Mouse (Mus musculus) heart, embryonic 12.5 days (tissue): Measurements from ENCODE around the gene Ugt1a2. TPM values are rescaled to one million over a fixed set of nuclear protein-coding genes. Genes with fewer than 3 reads are reported as not detected.

Experiments
- ATAC-seq: fragments of 200-750 bp; cut with Nextera tagmentation; 2 replicates; pipeline ENCODE4 v1.8.0; 2017; ENCODE audit warnings: moderate TSS enrichment, moderate library complexity; ENCODE audit not compliant: insufficient number of reproducible peaks, low FRiP score
- H3K27ac ChIP-seq: fragments of 300-500 bp; sonication (generic); 2 replicates; pipeline ENCODE4 v1.5.1; 2016; ENCODE audit warnings: mild to moderate bottlenecking, moderate library complexity; ENCODE audit not compliant: poor library complexity, severe bottlenecking
- H3K27me3 ChIP-seq: fragments of 300-500 bp; sonication (generic); replicated peaks from 2 replicates; pipeline ENCODE4 v1.6.1; 2016; ENCODE audit warnings: mild to moderate bottlenecking, moderate library complexity
- H3K36me3 ChIP-seq: fragments of 300-500 bp; sonication (generic); 2 replicates; pipeline ENCODE4 v1.6.1; 2016; ENCODE audit warnings: mild to moderate bottlenecking, moderate library complexity
- H3K4me1 ChIP-seq: fragments of 300-500 bp; sonication (generic); replicated peaks from 2 replicates; pipeline ENCODE4 v1.6.1; 2016; ENCODE audit warnings: mild to moderate bottlenecking
- H3K4me2 ChIP-seq: fragments of 300-500 bp; sonication (generic); 2 replicates; pipeline ENCODE4 v1.6.1; 2016; ENCODE audit warnings: mild to moderate bottlenecking, moderate library complexity
- H3K4me3 ChIP-seq: fragments of 300-500 bp; sonication (generic); 2 replicates; pipeline ENCODE4 v1.5.1; 2016; ENCODE audit warnings: mild to moderate bottlenecking
- H3K9ac ChIP-seq: fragments of 300-500 bp; sonication (generic); 2 replicates; pipeline ENCODE4 v1.6.1; 2016; ENCODE audit warnings: mild to moderate bottlenecking, moderate library complexity
- H3K9me3 ChIP-seq: fragments of 300-500 bp; sonication (generic); replicated peaks from 2 replicates; pipeline ENCODE4 v1.6.1; 2016; ENCODE audit warnings: mild to moderate bottlenecking, moderate library complexity
- WGBS: fragments of 180-500 bp; shearing (Covaris S2); methylation state at CpG from one replicate; pipeline ENCODE4 v1.1.7; 2016; 5-methylcytosine and 5-hydroxymethylcytosine counted together
- polyA plus RNA-seq: library from polyadenylated mRNA; unstranded; fragments of >200 nt; fragmentation: Nextera tagmentation; extraction: Ambion mirVana; gene quantifications from 2 replicates; pipeline ENCODE4 v1.2.1, GENCODE M21; 2016

Gene Ugt1a2
- polyA plus RNA-seq, 1 experiment from 2014 or later, result not detected

- 91% methylated on average over 6 of the region's 6 CpGs for whole genome bisulfite sequencing
These were observed 67.1 kb downstream of the Ugt1a2 start for GRCm38 (mm10) chr1:88267489-88267888.

GRCm38 (mm10) chr1:88268070-88268469 lies 67.7 kb downstream of the Ugt1a2 start:
- ATAC-seq, result no peak
- no peaks in the 10 kb centered on the region for H3K27me3 ChIP-seq
- H3K4me3 ChIP-seq, result no peak overlapping the region
- H3K4me2 ChIP-seq, result no peak overlapping the region
- H3K9me3 ChIP-seq, result no peaks in the 10 kb centered on the region
- no peak overlapping the region for H3K27ac ChIP-seq
- peaks cover 11% of the 10 kb centered on the region; the same call in 1 of the 2 replicates for H3K4me1 ChIP-seq
- WGBS, result 85% methylated on average over 6 of the region's 6 CpGs
- H3K36me3 ChIP-seq, result peaks cover 91% of the 10 kb centered on the region
- H3K9ac ChIP-seq, result no peak overlapping the region

More at GRCm38 (mm10) chr1:88267489-88267888, 67.1 kb downstream of the Ugt1a2 start:
- H3K4me1 ChIP-seq, result peaks cover 17% of the 10 kb centered on the region
- H3K9me3 ChIP-seq, result no peaks in the 10 kb centered on the region
- no peak overlapping the region for H3K4me3 ChIP-seq
- H3K27ac ChIP-seq, result no peak overlapping the region
- H3K36me3 ChIP-seq, result peaks cover 91% of the 10 kb centered on the region
- ATAC-seq, result no peak
- H3K27me3 ChIP-seq, result no peaks in the 10 kb centered on the region
- H3K4me2 ChIP-seq, result no peak overlapping the region
- H3K9ac ChIP-seq, result no peak overlapping the region

Other genes starting within 250 kb of the Ugt1a2 start
- gene Usp40, start 192.1 kb upstream of the Ugt1a2 start, polyA plus RNA-seq, result 32.7 and 35.4 TPM in 2 replicates
- not detected in 2 replicates for gene Ugt1a10, start 145.2 kb upstream of the Ugt1a2 start, polyA plus RNA-seq
- not detected in 2 replicates for gene Ugt1a9, start 129.8 kb upstream of the Ugt1a2 start, polyA plus RNA-seq
- not detected in 2 replicates for gene Ugt1a8, start 112.8 kb upstream of the Ugt1a2 start, polyA plus RNA-seq
- gene Ugt1a7c, start 105.5 kb upstream of the Ugt1a2 start, polyA plus RNA-seq, result 0.58 and 0.78 TPM in 2 replicates
- gene Ugt1a6b, start 97.3 kb upstream of the Ugt1a2 start, polyA plus RNA-seq, result not detected in 2 replicates
- gene Ugt1a6a, start 65.8 kb upstream of the Ugt1a2 start, polyA plus RNA-seq, result not detected in 2 replicates
- not detected in 2 replicates for gene Ugt1a5, start 34.6 kb upstream of the Ugt1a2 start, polyA plus RNA-seq
- gene Dnajb3, start 5.2 kb downstream of the Ugt1a2 start, polyA plus RNA-seq, result 7.6 and 8.4 TPM in 2 replicates
- 0.22 TPM in 1 of 2 replicates, not detected in the other for gene Ugt1a1, start 11.4 kb downstream of the Ugt1a2 start, polyA plus RNA-seq
- 0.56 and 0.83 TPM in 2 replicates for gene Mroh2a, start 26.4 kb downstream of the Ugt1a2 start, polyA plus RNA-seq
- 141 TPM in 2 replicates for gene Hjurp, start 77.0 kb downstream of the Ugt1a2 start, polyA plus RNA-seq
- gene Trpm8, start 77.1 kb downstream of the Ugt1a2 start, polyA plus RNA-seq, result 0.05 TPM in 1 of 2 replicates, not detected in the other
- gene Spp2, start 206.4 kb downstream of the Ugt1a2 start, polyA plus RNA-seq, result 1.1 and 3.2 TPM in 2 replicates